Mouse (Mus musculus): ENCODE results near the gene Tmem116. TPM values are rescaled to one million over a fixed set of nuclear protein-coding genes. Genes with fewer than 3 reads are reported as not detected.
"Not testable (repeated sequence)": the region's sequence is repeated elsewhere in the genome, so short reads cannot be mapped to it uniquely, and the experiment has no call there.

Tmem116 gene
- polyA plus RNA-seq, 1 experiment from 2014 or later = 2.1 TPM

GRCm38 (mm10) chr5:121519758-121520157 is 68.1 kb downstream of the Tmem116 start:
- not testable (repeated sequence) for H3K27me3 ChIP-seq; H3K4me2 ChIP-seq; H3K9ac ChIP-seq; H3K27ac ChIP-seq (replicated peaks); H3K4me1 ChIP-seq (replicated peaks); H3K9me3 ChIP-seq; ATAC-seq (ENCODE audit: low read depth); H3K4me3 ChIP-seq
- peaks cover 62% of the 10 kb centered on the region for H3K36me3 ChIP-seq
- 87% methylated on average over 11 of the region's 17 CpGs for WGBS

GRCm38 (mm10) chr5:121525774-121526450 is 74.2 kb downstream of the Tmem116 start:
- Histone ChIP-seq H3K36me3 (peaks cover 81% of the 10 kb centered on the region), H3K9me3 (no peaks in the 10 kb centered on the region)

DNA sequence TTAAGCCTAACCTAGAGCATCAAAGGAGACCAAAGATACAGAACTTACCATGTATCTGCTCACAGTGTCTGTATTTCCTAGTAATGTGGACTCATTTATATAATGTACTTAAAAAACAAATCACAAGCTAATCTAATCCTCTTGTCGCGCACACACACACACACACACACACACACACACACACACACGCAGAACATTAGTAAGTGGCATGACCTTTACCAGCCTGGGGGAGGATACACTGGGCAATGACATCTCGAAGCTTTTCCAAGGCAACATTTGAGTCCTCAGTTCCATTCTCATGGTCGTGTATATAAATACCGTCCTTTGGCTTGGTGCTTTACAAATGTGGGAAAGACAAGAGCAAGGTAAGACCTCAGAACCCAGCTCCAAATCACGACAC is 74.8 kb downstream of the Tmem116 start:
- Histone ChIP-seq H3K27ac (replicated peaks) (no peak overlapping the region), H3K4me1 (replicated peaks) (no peaks in the 10 kb centered on the region), H3K4me2 (no peak overlapping the region), H3K27me3 (no peaks in the 10 kb centered on the region), H3K9me3 (no peaks in the 10 kb centered on the region), H3K4me3 (no peak overlapping the region), H3K9ac (no peak overlapping the region), H3K36me3 (peaks cover 81% of the 10 kb centered on the region)
- 84% methylated on average over 7 of the region's 7 CpGs for WGBS
- no peak for ATAC-seq (ENCODE audit: low read depth)

More at GRCm38 (mm10) chr5:121525774-121526450, 74.2 kb downstream of the Tmem116 start:
- H3K4me1 ChIP-seq (replicated peaks) = no peaks in the 10 kb centered on the region
- H3K27me3 ChIP-seq = no peaks in the 10 kb centered on the region
- no peak for ATAC-seq (ENCODE audit: low read depth)
- WGBS = 89% methylated on average over 14 of the region's 14 CpGs
- H3K4me2 ChIP-seq = no peak overlapping the region
- H3K27ac ChIP-seq (replicated peaks) = no peak overlapping the region
- H3K4me3 ChIP-seq = no peak overlapping the region
- no peak overlapping the region for H3K9ac ChIP-seq

- H3K4me1 ChIP-seq (replicated peaks) = no peaks in the 10 kb centered on the region
- peaks cover 81% of the 10 kb centered on the region for H3K36me3 ChIP-seq
- WGBS = 87% methylated on average over 8 of the region's 8 CpGs
- ATAC-seq (ENCODE audit: low read depth) = no peak
- no peak overlapping the region for H3K4me2 ChIP-seq
- H3K27me3 ChIP-seq = no peaks in the 10 kb centered on the region
- no peak overlapping the region for H3K9ac ChIP-seq
- no peaks in the 10 kb centered on the region for H3K9me3 ChIP-seq
- no peak overlapping the region for H3K4me3 ChIP-seq
- no peak overlapping the region for H3K27ac ChIP-seq (replicated peaks)
These were observed 75.3 kb downstream of the Tmem116 start for GRCm38 (mm10) chr5:121526961-121527360.

DNA sequence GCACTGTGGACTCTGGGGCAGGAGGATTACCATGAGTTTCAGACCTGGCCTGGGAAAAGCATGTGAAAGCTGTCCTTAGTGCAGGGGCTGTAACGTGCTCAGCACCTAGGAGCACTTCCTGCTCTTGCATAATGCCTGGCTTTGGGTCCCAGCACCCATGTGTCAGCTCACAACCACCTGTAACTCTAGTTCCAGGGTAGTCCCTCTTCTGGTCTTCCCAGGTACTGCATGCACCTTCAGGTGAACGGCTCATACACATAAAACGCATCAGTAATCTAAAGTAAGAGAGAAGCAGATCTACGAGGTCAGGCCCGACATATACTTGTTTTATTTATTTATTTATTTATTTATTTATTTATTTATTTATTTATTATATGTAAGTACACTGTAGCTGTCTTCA is 82.8 kb downstream of the Tmem116 start:
- WGBS = 94% methylated on average over 5 of the region's 5 CpGs

DNA sequence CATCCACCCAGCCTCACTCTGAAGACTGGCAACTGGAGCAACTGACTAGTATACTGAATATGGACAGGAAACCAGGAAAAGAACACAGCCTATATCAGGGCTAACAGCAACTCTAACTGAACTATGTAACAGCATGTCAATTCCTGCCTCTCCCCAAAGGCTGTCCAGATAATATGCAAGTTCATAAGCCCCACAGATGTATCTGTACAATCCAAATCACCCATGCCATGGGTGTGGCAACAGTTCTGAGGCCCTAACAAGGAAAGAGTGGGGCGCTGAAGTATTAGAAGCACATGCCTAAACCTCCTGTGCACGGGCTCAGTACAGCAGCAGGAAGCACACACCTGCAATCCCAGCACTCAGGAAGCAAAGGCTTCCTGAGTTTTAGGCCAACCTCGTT is 83.4 kb downstream of the Tmem116 start:
- H3K4me3 ChIP-seq = no peak overlapping the region
- WGBS = 97% methylated on average over 3 of the region's 3 CpGs
- no peak for ATAC-seq (ENCODE audit: low read depth)
- no peak overlapping the region for H3K4me2 ChIP-seq
- peaks cover 86% of the 10 kb centered on the region for H3K36me3 ChIP-seq
- H3K27me3 ChIP-seq = no peaks in the 10 kb centered on the region
- no peaks in the 10 kb centered on the region for H3K9me3 ChIP-seq
- no peak overlapping the region for H3K27ac ChIP-seq (replicated peaks)
- no peaks in the 10 kb centered on the region for H3K4me1 ChIP-seq (replicated peaks)
- H3K9ac ChIP-seq = no peak overlapping the region

More for the DNA sequence above, 82.8 kb downstream of the Tmem116 start:
- Histone ChIP-seq H3K9me3 (no peaks in the 10 kb centered on the region), H3K27ac (replicated peaks) (no peak overlapping the region), H3K4me3 (no peak overlapping the region), H3K9ac (no peak overlapping the region), H3K4me1 (replicated peaks) (no peaks in the 10 kb centered on the region), H3K4me2 (no peak overlapping the region), H3K27me3 (no peaks in the 10 kb centered on the region), H3K36me3 (peaks cover 92% of the 10 kb centered on the region)
- no peak for ATAC-seq (ENCODE audit: low read depth)

- Histone ChIP-seq H3K9me3 (no peaks in the 10 kb centered on the region), H3K4me3 (no peak overlapping the region), H3K4me1 (replicated peaks) (peaks cover 1% of the 10 kb centered on the region; the same call in 1 of the 2 replicates), H3K36me3 (peaks cover 69% of the 10 kb centered on the region), H3K4me2 (no peak overlapping the region), H3K9ac (no peak overlapping the region), H3K27ac (replicated peaks) (no peak overlapping the region), H3K27me3 (no peaks in the 10 kb centered on the region)
- 56% methylated on average over 7 of the region's 7 CpGs for WGBS
- no peak for ATAC-seq (ENCODE audit: low read depth)
These were observed 85.3 kb downstream of the Tmem116 start for GRCm38 (mm10) chr5:121536921-121537555.

DNA sequence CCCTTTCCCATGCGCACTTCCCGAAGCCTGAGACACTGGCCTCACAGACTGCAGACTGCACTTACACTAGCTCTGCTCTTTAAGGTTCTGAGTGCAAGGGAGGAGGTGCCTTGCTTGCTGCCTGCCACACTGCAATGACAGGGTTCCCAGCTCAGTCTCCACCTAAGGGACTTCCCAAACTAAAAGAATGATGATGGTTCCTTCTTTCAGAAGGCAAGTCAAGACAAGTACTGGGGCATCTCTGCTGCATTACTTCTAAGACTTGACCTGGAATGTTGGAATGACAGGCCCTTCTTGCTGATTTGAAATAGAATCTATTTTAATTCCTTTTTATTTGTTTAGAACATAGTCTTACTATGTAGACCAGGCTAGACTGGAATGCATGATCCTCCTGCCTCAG is 85.9 kb downstream of the Tmem116 start:
- H3K4me3 ChIP-seq = no peak overlapping the region
- H3K4me2 ChIP-seq = no peak overlapping the region
- H3K4me1 ChIP-seq (replicated peaks) = peaks cover 7% of the 10 kb centered on the region
- H3K9me3 ChIP-seq = no peaks in the 10 kb centered on the region
- H3K9ac ChIP-seq = no peak overlapping the region
- no peak for ATAC-seq (ENCODE audit: low read depth)
- H3K36me3 ChIP-seq = peaks cover 63% of the 10 kb centered on the region
- 88% methylated on average over 2 of the region's 2 CpGs for WGBS
- H3K27me3 ChIP-seq = no peaks in the 10 kb centered on the region
- H3K27ac ChIP-seq (replicated peaks) = no peak overlapping the region

DNA sequence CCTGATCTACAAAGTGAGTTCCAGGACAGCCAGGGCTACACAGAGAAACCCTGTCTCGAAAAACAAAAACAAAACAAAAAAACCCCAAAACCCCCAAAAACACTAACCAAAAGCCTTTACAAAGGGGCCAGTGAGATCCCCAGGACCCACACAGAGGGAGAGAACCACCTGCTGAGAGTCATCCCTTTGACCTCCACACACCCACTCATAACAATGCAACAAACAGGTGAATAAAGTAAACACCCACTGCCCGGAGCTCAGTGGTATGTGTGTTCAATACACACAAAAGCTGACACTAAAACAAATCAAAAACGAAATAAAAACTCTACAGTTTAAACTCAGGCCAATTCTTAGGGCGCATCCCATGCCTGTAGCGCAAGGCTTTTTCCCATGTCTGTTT is 88.4 kb downstream of the Tmem116 start:
- ATAC-seq (ENCODE audit: low read depth) = no peak
- Histone ChIP-seq H3K4me3 (no peak overlapping the region), H3K36me3 (peaks cover 40% of the 10 kb centered on the region), H3K9ac (no peak overlapping the region), H3K27ac (replicated peaks) (no peak overlapping the region), H3K4me1 (replicated peaks) (peaks cover 29% of the 10 kb centered on the region), H3K9me3 (no peaks in the 10 kb centered on the region), H3K27me3 (no peaks in the 10 kb centered on the region), H3K4me2 (no peak overlapping the region)
- WGBS = 88% methylated on average over 5 of the region's 5 CpGs

- no peak for ATAC-seq (ENCODE audit: low read depth)
- no peaks in the 10 kb centered on the region for H3K27me3 ChIP-seq
- peaks cover 30% of the 10 kb centered on the region for H3K4me1 ChIP-seq (replicated peaks)
- no peak overlapping the region for H3K4me3 ChIP-seq
- H3K27ac ChIP-seq (replicated peaks) = no peak overlapping the region
- no peaks in the 10 kb centered on the region for H3K9me3 ChIP-seq
- peaks cover 29% of the 10 kb centered on the region for H3K36me3 ChIP-seq
- 87% methylated on average over 7 of the region's 7 CpGs for WGBS
- H3K9ac ChIP-seq = no peak overlapping the region
- H3K4me2 ChIP-seq = no peak overlapping the region
These were observed 89.5 kb downstream of the Tmem116 start for GRCm38 (mm10) chr5:121541235-121541634.

GRCm38 (mm10) chr5:121543370-121543769 is 91.7 kb downstream of the Tmem116 start:
- H3K36me3 ChIP-seq = peaks cover 9% of the 10 kb centered on the region
- no peaks in the 10 kb centered on the region for H3K27me3 ChIP-seq
- no peaks in the 10 kb centered on the region for H3K9me3 ChIP-seq
- H3K9ac ChIP-seq = no peak overlapping the region
- peak overlapping the region; percentile 79 for H3K4me2 ChIP-seq
- 84% methylated on average over 3 of the region's 3 CpGs for WGBS
- ATAC-seq (ENCODE audit: low read depth) = no peak
- peaks cover 36% of the 10 kb centered on the region for H3K4me1 ChIP-seq (replicated peaks)
- H3K4me3 ChIP-seq = 0 out of 2 replicates have a peak overlapping the region, but pooled peaks have one; percentile 83
- no peak overlapping the region for H3K27ac ChIP-seq (replicated peaks)

- WGBS = under 1% methylated on average over 58 of the region's 97 CpGs
- H3K27me3 ChIP-seq = no peaks in the 10 kb centered on the region
- H3K4me3 ChIP-seq = peak within 1 kb of the TSS; percentile 83
- ATAC-seq (ENCODE audit: low read depth) = peak; percentile 62
- no peaks in the 10 kb centered on the region for H3K9me3 ChIP-seq
- peaks cover 36% of the 10 kb centered on the region for H3K4me1 ChIP-seq (replicated peaks)
- H3K4me2 ChIP-seq = peak within 1 kb of the TSS; percentile 79
- H3K36me3 ChIP-seq = no peaks in the 10 kb centered on the region
- peak within 1 kb of the TSS; percentile 97 for H3K27ac ChIP-seq (replicated peaks)
- H3K9ac ChIP-seq = peak within 1 kb of the TSS; percentile 93
These were observed 93.5 kb downstream of the Tmem116 start, which contains the start of the genes Adam1a and Gm42878 for GRCm38 (mm10) chr5:121544910-121545792. Gene Adam1a, minus strand, starts transcription at chr5:121545482. Gene Gm42878, minus strand, starts transcription at chr5:121545482.

Measured in neural tube, embryonic 13.5 days (tissue).